Mouse (Mus musculus) 3T3-L1 (cell line): ENCODE data around the gene Pou4f1.
"Not testable (repeated sequence)": the region's sequence is repeated elsewhere in the genome, so short reads cannot be mapped to it uniquely, and the experiment has no call there.

Experiments used
- DNase-seq: peaks from one replicate; pipeline ENCODE4 v3.0.0-alpha.2; 2015; ENCODE audit warnings: low read depth, low spot score

The Pou4f1 gene

DNA sequence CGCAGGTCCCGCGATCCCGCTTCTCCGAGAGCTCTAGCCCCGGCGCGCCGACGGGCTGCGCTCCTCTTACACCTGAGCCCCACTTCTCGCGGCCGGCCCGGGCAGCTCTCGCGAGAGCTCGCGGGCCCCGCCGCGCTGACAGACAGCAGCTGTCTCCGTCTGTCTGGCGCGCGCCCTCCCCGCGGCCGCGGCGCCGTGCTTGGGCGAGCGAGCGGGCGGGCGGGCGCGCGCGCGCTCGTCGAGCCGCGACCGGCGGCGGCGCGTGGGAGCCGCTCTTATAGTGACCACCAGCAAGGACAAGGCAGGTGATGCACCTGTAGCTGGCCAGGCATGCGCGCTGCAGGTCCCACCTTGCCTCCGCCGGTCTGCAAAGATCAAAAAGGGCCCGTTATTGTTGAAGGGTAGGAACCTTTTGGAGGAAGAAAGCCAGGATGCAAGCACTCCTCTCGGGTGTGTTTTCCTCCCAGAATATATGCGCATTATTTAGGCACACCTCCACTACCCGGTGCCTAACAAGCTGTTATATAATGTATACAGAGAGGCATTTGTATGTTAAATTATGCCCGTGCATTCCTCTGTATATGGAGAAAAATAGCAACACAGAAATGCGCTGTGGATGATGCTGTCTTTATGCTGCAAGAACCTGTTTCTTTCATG, at the start of gene Pou4f1:
Gene Pou4f1 (minus strand): TSS at position 34 of the 657 bp plus-strand sequence.
- DNase-seq = no peak

DNA sequence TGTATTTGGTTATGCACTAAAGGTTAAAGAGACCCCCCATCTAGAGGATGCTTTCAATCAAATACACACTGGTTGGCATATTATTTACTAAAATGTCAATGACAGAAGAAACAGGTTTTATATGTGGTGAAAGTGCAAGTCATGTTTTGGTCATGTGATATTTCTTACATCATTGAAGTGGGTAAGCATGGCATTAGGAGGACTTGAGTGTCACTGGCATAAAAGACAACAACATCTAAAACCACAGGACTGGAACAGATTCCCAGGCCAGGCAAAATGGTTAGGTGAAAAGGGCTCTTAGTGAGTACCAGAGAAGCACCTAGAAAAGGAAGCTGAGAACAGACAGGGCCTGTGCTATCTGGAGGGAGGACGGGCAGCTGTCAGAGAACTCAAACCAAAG, 43.9 kb upstream of the Pou4f1 start:
- DNase-seq = no peak

DNA sequence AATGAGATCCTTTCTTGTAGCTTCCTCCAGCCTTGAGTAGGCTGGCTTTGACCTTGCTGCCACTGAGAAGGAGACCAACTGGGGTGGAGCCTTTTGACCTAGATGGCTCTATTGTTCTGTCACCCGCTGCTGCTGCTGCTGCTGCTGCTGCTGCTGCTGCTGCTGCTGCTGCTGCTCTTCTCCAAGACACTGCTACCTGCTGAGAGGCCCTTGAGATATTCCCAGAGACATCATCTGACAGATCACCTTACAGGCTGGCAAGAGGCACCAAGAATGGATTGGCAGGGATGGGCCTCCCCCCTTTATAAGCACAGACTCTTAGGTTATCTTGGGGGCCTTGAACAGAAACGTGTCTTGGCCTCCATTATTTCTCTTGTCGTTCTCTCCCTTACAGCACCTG, 35.0 kb upstream of the Pou4f1 start:
- DNase-seq = not testable (repeated sequence)

DNA sequence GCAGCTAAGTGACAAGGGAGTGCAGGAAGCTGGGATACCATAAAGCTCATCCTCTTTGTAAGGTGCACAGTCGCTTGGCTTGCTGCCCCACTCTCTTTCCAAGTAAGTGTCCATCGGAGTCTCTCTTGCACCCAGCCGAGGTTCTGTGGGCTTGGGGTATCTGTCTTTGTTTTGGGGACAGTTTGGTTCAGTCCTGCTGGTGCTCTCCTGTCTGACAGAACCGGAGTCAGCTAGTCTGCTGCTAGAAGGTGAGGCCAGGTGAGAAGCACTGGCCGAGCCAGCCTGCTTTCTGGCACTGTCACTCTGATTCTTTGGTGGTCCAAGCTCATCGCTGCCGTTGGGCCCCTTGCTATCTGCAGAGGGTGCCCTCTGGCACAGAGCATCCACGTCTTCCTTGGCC, 12.0 kb upstream of the Pou4f1 start:
- no peak for DNase-seq

DNA sequence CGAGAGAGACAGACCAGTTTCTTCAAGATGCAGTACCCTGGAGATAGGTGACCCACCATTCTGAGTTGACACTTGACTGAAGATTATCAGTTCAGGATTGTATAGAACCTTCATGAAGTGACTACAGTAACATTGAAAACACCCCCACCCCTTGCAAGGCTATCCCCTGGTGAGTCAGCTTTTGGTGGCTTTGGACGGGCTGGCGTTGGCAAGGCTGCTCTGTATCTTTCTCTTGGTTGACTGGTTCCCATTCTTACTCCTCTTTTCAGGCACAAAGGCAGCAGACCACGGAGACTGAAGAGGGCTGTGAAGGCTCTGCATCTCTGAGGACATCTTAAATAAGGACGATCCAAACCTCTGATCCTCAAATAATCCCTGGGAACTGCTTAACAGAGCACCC, 10.8 kb upstream of the Pou4f1 start:
- DNase-seq = no peak

DNA sequence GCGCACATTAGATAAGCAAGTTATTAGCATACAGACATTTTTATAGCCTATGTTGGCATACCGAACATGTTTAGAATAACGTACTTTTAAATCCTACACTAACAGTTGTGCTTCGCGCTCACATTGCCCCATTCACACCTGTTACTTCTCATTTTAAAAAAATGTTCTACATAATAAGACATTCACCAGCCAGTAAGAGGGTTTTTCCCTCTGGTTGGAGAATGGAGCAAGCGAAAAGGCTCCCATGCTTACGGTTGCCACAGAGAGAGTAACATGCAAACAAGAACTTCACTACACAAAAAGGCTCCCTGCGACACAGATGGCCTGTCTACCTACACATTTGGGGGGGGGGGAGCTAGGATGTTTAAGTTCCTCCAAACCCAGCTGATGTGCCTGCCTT, 9.8 kb upstream of the Pou4f1 start:
- no peak for DNase-seq

DNA sequence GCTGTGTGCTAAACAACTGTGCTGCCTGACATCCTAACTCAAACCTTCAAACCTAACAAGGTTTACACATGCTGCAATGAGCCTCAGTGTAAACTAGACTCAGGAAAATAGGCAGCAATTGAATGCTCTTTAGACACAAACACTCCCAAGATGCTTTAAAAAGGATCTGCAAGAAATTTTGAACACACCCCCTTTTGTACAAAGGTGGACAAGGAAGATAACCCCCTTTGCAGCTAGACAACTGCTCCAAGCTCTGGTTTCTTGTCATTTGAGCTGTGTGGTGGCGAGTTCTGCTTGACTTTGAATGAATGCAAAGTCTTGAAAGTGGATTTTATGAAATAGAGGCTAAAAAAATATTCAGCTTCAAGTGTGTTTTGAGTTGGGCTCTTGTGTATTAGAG, 7.6 kb upstream of the Pou4f1 start:
- no peak for DNase-seq

DNA sequence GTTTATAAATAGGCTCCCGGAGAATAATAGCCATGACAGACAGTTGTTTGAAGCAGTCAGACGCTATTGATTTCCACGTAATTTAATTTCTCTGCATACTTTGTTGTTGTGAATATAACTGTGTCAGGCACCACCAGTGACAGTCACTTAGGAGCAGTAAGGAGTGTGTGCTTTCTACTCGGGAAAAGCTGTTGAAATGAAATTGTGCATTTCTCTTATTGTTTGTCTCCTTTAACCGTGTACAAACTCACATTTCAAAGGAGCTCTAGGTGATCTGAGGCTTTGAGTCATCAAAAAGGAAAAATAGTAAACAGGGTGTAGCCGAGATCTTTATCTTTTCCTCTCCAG, 798 bp upstream of the Pou4f1 start:
- no peak for DNase-seq

DNA sequence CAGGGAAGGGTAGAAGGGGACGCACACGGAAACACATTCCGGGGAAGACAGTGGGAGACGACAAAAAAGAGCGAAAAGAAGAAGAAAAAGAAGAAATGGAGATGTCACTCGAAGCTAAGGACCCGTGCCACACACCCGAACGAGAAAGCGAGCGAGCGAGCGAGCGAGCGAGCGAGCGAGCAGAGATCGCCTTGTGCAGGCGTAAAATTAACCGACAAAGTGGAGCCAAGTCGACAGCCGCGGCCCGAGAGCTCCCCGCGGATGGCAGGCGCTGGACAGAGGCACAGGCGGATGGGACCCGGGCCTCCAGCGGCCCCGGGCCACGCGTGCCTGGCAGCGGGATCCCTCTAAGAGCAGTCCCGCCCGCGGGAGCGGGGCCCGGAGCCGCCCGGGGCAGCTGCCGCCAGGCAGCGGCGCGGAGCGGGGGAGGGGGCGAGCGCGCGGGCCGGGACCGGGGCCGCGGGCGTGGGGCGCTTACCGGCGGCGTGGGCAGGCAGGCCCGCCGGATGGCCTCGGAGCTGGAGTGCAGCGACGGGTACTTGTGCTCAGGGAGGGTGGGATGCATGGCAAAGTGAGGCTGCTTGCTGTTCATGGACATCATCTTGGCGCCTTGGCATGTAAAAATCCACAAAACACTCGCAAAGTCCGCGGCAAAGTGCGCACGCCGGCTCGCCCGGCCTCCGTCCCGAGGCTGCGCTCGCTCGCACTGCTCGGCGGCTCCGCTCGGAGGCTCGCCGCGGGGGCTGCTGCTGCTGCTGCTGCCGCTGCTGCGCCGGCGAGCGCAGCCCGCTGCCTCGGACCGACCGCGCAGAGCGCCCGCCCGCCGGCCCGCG, 450 bp downstream of the Pou4f1 start:
- no peak for DNase-seq

DNA sequence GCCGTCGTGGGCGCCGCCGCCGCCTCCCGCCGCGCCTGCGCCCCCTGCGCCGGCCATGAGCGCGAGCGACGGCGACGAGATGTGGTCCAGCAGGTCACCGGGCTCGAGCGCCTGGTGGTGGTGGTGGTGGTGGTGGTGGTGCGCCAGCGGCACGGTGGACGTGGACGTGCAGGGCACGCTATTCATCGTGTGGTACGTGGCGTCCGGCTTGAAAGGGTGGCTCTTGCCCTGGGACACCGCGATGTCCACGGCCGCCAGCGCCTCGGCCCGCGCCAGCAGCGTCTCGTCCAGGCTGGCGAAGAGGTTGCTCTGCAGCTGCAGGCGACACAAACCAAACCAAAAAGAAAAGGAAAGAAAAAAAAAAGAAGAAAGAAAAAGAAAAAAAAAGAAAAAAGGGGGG, 1.2 kb downstream of the Pou4f1 start:
- no peak for DNase-seq

DNA sequence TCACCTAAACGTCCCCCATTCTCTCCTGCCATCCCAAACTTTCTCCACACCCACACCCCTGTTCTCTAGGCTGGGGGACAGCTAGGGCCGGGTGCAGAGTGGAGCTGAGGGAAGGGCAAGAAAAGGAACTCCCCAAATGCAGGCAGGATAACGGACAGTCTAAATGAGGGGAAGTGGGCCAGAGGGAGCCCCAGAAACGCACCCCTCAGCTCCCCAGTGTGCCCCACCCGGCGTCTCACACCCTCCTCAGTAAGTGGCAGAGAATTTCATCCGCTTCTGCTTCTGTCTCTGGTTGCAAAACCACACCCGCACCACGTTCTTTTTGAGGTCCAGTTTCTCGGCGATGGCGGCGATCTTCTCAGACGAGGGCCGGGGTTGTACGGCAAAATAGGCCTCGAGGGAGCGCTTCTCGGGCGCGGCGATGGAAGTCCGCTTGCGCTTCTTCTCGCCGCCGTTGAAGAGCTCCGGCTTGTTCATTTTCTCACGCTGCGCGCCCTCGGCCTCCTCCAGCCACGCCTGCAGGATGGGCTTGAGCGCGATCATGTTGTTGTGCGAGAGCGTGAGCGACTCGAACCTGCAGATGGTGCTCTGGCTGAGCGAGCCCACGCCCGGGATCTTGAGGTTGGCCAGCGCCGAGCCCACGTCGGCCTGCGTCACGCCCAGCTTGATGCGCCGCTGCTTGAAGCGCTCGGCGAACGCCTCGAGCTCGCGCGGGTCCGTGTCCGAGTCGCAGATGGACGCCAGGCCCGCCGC, 2.1 kb downstream of the Pou4f1 start:
- no peak for DNase-seq

DNA sequence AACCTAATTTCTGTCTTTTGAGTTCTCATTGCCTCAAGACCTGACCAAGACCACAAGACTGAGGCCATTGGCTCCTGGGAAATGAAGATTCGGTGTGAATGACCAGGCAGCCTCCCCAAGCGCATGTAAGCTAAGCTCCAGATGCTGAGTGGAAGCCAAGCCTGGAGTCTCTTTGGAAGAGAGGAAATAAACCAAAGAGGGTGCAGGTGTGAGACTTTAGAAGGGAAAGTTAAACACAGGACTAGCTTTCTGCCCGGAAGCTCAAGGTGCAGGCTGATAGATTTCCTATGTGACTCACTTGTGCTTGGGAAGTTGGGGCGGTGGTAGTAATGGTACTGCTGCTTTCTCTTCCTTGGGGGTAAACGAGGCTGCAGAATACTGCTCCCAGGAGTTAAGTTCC, 3.0 kb downstream of the Pou4f1 start:
- DNase-seq = no peak

DNA sequence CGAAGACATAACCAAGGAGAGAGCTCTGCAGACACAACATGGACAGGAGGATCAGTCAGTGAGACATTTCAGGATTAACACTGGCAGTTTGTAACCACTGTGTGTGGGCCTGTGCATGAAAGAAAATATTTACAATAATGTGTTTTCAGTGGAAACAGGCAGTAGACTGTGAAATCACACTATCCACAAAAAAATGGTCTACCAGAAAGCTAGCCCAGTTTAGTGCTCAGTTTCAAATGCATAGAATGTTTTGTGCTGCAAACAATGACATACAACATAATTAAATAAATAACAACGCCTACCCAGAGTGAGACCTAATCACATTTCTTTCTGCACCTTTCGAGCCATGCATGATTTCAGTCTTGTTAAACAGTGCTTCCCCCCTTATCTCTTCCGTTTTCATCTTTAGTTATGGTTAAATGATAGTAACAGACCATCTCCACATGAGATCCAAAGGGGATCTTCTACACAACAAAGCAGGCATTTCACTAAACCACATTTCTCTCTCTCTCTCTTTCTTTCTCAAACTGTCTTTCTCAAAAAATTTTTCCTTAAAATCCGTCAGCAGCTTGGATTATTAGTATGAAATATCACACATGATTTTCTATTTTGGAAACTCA, 4.1 kb downstream of the Pou4f1 start:
- DNase-seq = no peak

DNA sequence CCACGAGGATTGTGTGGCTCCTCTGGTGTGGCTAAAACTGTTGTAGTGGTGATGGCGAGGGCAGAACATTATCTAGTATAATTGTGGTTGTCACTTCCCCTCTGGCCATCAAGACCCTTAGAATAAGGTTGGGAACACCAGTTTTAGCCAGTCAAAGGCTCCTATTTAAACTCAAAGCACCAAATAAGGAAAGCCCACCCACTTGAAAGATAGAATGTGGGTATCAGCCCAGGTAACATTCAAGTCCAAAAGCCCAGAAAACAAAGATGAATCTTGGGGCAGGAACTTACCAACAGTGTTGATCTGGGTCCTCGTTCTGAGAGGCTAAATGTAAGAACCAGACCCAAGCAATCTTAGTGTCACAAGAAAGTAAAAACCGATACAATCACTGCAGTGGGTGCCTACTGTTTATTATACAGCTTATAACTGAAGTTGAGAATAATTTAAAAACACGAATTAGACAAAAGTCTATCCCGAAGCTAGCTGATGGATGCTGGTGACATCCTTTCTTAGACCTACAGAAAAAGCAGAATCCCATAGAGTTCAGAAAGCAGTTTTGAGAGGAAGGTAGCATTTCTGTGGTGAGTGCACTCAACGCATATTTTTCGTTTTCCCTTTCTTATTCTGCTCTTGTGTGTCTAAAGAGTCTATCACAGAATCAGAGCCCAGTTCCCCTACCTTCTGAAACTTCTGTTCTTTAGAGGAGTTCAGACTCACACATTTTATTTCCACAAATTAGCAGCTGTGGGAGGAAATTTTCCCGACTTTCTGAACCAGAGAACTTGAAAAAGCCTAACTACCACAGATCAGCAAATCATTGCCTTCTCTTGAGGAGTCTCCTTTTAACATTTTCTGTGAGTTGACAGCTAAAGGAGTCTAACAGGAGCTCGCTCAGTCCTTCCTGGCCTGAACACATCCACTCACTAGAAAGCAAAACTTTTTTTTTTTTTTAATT, 6.2 kb downstream of the Pou4f1 start:
- DNase-seq = no peak

DNA sequence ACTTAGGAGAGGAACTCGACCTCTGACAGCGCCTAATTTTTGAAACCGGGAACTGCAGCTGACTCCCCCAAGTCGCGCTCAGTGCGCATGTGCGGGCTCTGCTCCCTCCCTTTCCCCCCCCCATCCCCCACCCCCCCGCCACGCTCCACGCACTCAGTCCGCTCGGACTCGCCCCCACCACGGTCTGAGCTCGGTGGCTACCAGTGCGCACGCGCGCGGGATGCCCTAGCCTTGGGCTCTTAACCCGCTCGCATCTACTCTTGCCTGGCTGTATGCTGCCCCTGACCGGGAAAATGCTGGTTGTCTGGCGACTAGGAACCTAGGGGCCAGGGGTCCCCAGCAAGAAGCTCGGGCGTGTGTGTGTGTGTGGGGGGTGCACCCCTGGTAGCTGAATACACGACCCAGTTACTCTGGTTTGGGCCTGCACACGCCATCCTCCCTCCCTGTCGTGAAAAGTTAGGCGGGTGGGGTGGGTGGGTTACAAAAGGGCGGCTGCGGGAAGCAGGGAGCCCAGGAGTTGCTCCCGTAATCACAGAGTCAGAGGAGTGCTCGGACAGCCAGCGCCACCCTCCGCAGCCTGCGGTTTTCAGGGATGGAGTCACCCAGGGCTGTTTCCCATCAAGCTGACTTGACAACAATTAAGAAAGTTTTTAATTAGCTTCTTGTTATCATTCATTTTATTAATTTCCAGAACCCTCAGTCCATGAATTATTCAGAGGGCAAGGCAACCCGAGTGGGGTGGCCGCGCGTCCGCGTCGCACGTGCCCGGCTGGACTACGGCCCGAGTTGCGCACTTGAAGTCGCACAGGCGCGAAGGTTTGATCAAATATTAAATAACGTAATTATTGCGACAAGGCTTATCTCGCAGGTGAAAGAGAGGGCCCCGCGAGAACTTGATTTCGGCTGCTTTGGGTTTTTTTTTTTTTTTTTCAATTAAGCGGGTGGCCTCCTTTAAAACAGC, 7.2 kb downstream of the Pou4f1 start:
- no peak for DNase-seq

DNA sequence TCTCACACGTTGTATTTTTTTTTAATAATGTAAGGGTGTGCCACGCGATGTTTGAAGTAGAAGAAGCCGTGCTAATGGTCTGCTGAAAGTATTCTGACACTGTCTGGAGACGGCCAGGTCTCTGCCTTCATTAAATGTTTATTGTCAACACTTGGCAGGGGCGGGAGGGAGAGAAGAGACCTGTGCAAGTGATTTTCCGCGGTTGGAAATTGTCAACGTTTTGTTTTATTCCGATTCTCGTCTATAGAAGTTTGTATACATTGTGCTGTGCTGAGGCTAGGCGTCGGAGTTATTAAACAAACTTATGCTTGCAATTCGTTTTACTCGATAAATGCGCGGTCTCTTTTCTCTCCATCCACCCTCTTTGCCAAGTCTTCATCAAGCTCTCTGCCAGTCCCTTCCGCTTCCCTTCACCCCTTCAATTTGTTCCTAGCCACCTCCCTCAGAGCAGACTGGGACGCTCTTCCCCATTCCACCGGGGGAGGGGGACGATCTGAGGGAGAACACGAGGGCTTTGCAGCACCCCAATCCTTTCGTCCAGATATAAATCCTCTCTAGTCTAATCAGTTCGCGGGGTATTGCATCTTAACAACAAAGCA, 8.2 kb downstream of the Pou4f1 start:
- no peak for DNase-seq

DNA sequence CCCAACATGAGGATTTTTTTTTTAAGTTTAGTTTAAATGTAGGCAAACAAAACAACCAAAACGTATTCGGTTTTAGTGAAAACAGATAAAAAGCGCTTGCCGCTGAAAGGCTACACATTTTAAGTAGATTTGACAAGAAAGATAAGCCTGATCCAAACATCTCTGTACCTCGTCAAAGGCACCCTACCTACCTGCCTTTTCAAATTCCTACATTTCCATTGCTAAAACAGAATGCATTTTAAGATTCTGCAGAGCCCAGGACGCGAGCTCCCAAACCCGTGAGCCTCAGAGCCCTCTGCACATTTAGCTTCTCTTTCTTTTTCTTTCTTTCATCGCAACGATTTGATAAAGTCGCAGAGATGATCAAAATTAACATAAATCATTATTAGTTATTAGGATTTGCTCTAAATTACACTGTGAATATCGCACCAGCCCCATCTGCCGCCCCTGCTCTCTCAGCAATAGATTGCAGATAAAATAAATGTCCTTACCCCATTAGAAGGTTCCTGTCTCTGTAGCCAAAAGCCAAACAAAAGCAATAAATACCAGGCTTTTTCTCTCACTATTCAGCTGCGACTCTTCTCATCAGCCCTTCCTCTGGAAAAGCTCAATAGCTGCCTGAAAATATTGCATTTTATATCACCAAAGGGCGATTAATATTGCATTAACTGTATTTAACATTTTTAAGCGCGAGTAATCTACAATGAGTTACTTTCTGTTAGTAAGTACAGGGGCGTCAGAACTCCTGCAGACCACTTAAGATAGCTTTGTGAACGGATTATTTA, 8.9 kb downstream of the Pou4f1 start:
- DNase-seq = no peak

DNA sequence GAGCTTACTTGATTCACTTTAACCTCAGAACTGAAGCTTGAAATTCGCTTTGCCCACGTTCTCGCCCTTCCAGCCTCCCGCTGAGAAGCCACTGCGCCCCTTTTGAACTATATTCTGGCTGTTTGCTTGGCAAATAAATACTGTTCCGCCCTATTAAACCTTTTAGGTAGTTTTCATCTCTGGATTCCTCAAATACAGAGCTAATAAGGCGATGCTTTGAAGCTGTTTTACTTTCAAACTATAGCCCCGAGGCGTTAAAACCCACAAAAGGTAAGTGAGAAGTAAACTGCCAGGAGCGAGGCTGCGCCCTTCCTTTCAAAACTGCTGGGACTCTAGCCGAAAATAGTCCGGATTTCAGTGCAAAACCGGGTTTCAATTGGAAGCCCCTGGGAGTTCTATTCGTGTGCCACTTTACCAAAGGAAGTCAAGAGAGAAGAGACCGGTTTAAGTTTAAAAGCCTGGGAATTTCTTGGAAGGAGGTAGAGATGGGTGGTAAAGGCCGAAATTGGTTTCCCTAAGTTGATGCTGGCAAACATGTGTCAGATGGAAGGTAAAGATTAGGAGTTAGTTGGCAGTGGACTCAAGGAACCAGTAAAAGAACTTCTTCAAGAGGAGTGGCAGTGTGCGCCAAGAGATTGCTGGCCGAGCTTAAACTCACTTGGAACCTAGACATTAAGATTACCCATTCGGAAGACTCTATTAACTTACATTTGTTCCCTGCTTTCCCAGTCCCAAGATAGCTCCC, 9.7 kb downstream of the Pou4f1 start:
- no peak for DNase-seq
